Mouse (Mus musculus) liver, embryonic 11.5 days (tissue): ENCODE measurements around the gene 2200002D01Rik. TPM values are rescaled to one million over a fixed set of nuclear protein-coding genes. Genes with fewer than 3 reads are reported as not detected.

ENCODE experiments used
- polyA plus RNA-seq: library from polyadenylated mRNA; unstranded; fragments of >200 nt; fragmentation: Nextera tagmentation; extraction: Ambion mirVana; gene quantifications from 2 replicates; pipeline ENCODE4 v1.2.1, GENCODE M21; 2014

2200002D01Rik gene
- polyA plus RNA-seq, 1 experiment from 2014 or later: 4.4 TPM

Other genes with a start within 250 kb of the 2200002D01Rik start
- 0.52 and 0.71 TPM in 2 replicates for gene Ryr1, start 123.3 kb downstream of the 2200002D01Rik start, polyA plus RNA-seq
- gene Rasgrp4, start 113.6 kb downstream of the 2200002D01Rik start, polyA plus RNA-seq: 0.57 and 0.62 TPM in 2 replicates
- 16.7 and 17.3 TPM in 2 replicates for gene Fam98c, start 92.2 kb downstream of the 2200002D01Rik start, polyA plus RNA-seq
- 0.37 and 0.47 TPM in 2 replicates for gene Ggn, start 78.3 kb downstream of the 2200002D01Rik start, polyA plus RNA-seq
- gene Spred3, start 78.1 kb downstream of the 2200002D01Rik start, polyA plus RNA-seq: 1.0 and 1.1 TPM in 2 replicates
- 231 and 235 TPM in 2 replicates for gene Psmd8, start 67.8 kb downstream of the 2200002D01Rik start, polyA plus RNA-seq
- gene Catsperg1, start 34.4 kb downstream of the 2200002D01Rik start, polyA plus RNA-seq: 0.31 and 0.64 TPM in 2 replicates
- 2.0 and 2.6 TPM in 2 replicates for gene Kcnk6, start 16.0 kb downstream of the 2200002D01Rik start, polyA plus RNA-seq
- 95.7 and 101 TPM in 2 replicates for gene Yif1b, start 10.1 kb downstream of the 2200002D01Rik start, polyA plus RNA-seq
- gene Spint2, start 33.4 kb upstream of the 2200002D01Rik start, polyA plus RNA-seq: 51.6 and 53.7 TPM in 2 replicates
- 6.0 and 6.9 TPM in 2 replicates for gene Ppp1r14a, start 40.8 kb upstream of the 2200002D01Rik start, polyA plus RNA-seq
- gene Dpf1, start 55.5 kb upstream of the 2200002D01Rik start, polyA plus RNA-seq: 6.1 and 7.5 TPM in 2 replicates